Mouse (Mus musculus) intestine, embryonic 15.5 days (tissue): ENCODE data around the gene D16Ertd472e. TPM values are rescaled to one million over a fixed set of nuclear protein-coding genes. Genes with fewer than 3 reads are reported as not detected.

Experiments used
- ATAC-seq: fragments of 200-750 bp; cut with Nextera tagmentation; 2 replicates; pipeline ENCODE4 v1.8.0; 2017; ENCODE audit warnings: moderate TSS enrichment, moderate library complexity
- H3K27ac ChIP-seq: fragments of 300-500 bp; sonication (generic); 2 replicates; pipeline ENCODE4 v1.5.1; 2015; ENCODE audit warnings: mild to moderate bottlenecking, inconsistent platforms
- H3K27me3 ChIP-seq: fragments of 300-500 bp; sonication (generic); replicated peaks from 2 replicates; pipeline ENCODE4 v1.6.1; 2015; ENCODE audit warnings: inconsistent platforms
- H3K36me3 ChIP-seq: fragments of 300-500 bp; sonication (generic); 2 replicates; pipeline ENCODE4 v1.6.1; 2015; ENCODE audit warnings: inconsistent platforms
- H3K4me1 ChIP-seq: fragments of 300-500 bp; sonication (generic); replicated peaks from 2 replicates; pipeline ENCODE4 v1.6.1; 2015; ENCODE audit warnings: inconsistent platforms
- H3K4me2 ChIP-seq: fragments of 300-500 bp; sonication (generic); replicated peaks from 2 replicates; pipeline ENCODE4 v1.6.1; 2015; ENCODE audit warnings: mild to moderate bottlenecking, inconsistent platforms
- H3K4me3 ChIP-seq: fragments of 300-500 bp; sonication (generic); replicated peaks from 2 replicates; pipeline ENCODE4 v1.5.1; 2015; ENCODE audit warnings: inconsistent platforms
- H3K9ac ChIP-seq: fragments of 300-500 bp; sonication (generic); 2 replicates; pipeline ENCODE4 v1.6.1; 2015; ENCODE audit warnings: inconsistent platforms
- H3K9me3 ChIP-seq: fragments of 300-500 bp; sonication (generic); 2 replicates; pipeline ENCODE4 v1.6.1; 2016; ENCODE audit warnings: inconsistent platforms
- WGBS: fragments of 180-500 bp; shearing (Covaris S2); methylation state at CpG from one replicate; pipeline ENCODE4 v1.1.7; 2015; 5-methylcytosine and 5-hydroxymethylcytosine counted together
- polyA plus RNA-seq: library from polyadenylated mRNA; unstranded; fragments of >200 nt; fragmentation: Nextera tagmentation; extraction: Ambion mirVana; gene quantifications from 2 replicates; pipeline ENCODE4 v1.2.1, GENCODE M21; 2015

The D16Ertd472e gene
- polyA plus RNA-seq, 1 experiment from 2014 or later = 7.9 TPM

DNA sequence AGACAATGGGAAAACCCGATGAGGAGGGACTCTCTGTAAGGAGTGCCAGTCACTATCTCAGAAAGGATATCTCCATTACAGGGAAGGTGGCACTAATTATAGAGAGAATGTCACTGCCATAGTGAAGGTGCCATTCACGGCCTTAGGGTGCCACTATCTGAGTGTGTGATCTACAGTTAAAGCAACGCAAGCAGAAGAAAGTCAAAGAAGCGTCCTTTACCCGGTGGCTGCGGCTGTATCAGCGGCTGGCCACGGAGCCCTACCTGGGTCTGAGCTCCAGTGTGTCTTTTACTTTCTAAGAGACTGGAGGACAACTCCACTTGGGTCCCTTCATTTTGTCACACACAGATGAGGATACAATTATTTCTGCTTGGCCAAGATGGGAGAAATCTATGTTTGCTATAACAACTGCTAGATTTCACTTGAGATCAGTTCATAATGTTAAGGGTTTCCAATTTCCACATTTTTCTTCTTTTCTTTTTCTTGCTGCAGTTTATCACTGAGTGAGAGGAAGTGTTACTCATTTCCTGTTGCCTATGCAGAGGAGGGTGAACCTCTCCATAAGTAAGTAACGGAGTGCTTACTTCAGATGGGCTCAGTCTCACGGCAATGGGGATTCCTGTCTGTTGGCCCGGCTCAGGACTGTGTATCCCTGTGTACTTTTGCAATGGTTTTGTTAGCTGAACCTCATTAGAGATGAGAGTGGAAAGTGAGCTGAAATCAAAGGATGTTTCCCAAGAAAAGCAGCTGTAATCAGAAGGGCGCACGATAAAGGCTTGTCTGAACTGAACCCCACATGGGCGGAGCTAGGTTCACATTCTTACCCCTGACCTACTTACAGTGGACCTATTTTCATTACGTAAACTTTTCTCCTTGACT lies 13.2 kb downstream of the D16Ertd472e start:
- Histone ChIP-seq H3K4me1 (no peaks in the 10 kb centered on the region), H3K9ac (no peak overlapping the region), H3K4me2 (no peak overlapping the region), H3K36me3 (no peaks in the 10 kb centered on the region), H3K27me3 (no peaks in the 10 kb centered on the region), H3K27ac (no peak overlapping the region), H3K4me3 (no peak overlapping the region), H3K9me3 (no peaks in the 10 kb centered on the region)
- 85% methylated on average over 15 of the region's 15 CpGs for WGBS
- ATAC-seq = peak; percentile 59; the same call in 1 of the 2 replicates

DNA sequence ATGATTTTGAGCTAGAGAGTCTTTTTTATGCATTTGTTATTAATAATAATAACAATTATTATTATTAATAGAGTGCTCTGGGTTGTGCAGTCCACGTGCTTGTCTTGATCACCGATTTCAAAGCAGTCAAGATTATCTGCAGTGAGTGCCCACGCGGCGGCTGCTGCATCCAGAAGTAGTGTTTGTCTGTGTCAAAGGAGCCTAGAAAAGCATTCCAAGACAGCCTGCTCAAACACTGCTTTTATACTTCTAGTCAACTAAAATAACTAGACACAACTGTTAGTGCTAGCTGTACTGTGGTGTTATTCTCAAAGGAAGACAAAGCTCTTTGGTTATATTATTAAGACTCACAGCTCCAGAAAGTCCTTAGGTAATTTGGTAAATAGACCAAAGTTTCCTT lies 15.9 kb downstream of the D16Ertd472e start:
- no peaks in the 10 kb centered on the region for H3K4me1 ChIP-seq
- H3K27me3 ChIP-seq = no peaks in the 10 kb centered on the region
- WGBS = 83% methylated on average over 5 of the region's 5 CpGs
- ATAC-seq = no peak
- no peak overlapping the region for H3K4me2 ChIP-seq
- H3K27ac ChIP-seq = no peak overlapping the region
- H3K9ac ChIP-seq = no peak overlapping the region
- H3K36me3 ChIP-seq = no peaks in the 10 kb centered on the region
- no peak overlapping the region for H3K4me3 ChIP-seq
- no peaks in the 10 kb centered on the region for H3K9me3 ChIP-seq

DNA sequence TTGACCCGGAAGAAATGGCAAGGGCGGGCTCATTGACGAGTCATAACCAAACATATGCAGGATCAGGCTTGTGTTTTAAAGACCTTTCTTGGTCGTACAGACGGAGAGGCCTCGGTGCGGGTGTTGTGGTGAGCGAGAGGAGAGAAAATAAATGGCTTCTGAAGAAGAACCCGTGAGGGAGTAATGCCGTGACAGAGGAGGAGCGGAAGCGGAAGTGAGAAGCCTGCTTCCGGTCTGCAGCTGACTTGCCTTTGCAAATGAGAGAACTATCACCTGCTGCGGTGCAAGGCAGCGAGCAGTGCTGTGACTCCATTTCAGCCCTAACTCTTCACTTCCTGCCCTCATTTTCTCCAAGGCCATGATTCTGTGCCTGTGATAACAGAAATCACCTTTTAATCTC lies 16.4 kb downstream of the D16Ertd472e start:
- WGBS = 85% methylated on average over 15 of the region's 15 CpGs

DNA sequence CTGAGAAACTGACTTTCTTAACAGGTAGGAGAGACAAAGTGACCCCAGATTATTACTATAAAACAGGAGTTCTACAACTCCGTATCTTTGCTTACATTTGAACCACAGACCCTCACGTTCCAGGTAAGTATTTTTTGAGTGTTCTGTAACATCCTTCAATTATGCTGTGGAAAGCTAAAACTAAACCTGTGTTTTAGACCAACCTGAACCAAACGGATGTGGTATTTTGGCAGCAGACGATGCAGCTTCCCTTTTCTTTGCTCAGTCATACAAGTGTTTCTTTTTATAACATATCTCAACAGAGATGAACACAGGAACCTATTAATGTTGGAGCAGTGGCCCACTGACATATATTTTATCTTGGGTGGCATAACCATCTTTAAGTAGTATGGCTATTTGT lies 18.9 kb downstream of the D16Ertd472e start:
- no peaks in the 10 kb centered on the region for H3K27me3 ChIP-seq
- no peak for ATAC-seq
- WGBS = 89% methylated on average over 4 of the region's 4 CpGs
- no peaks in the 10 kb centered on the region for H3K4me1 ChIP-seq
- H3K9me3 ChIP-seq = no peaks in the 10 kb centered on the region
- H3K36me3 ChIP-seq = no peaks in the 10 kb centered on the region
- H3K4me2 ChIP-seq = no peak overlapping the region
- H3K9ac ChIP-seq = no peak overlapping the region
- H3K4me3 ChIP-seq = no peak overlapping the region
- no peak overlapping the region for H3K27ac ChIP-seq

More for the DNA sequence above, 16.4 kb downstream of the D16Ertd472e start:
- H3K9ac ChIP-seq = no peak overlapping the region
- no peaks in the 10 kb centered on the region for H3K9me3 ChIP-seq
- H3K4me1 ChIP-seq = no peaks in the 10 kb centered on the region
- ATAC-seq = no peak
- no peaks in the 10 kb centered on the region for H3K36me3 ChIP-seq
- H3K4me3 ChIP-seq = no peak overlapping the region
- no peaks in the 10 kb centered on the region for H3K27me3 ChIP-seq
- no peak overlapping the region for H3K4me2 ChIP-seq
- no peak overlapping the region for H3K27ac ChIP-seq

DNA sequence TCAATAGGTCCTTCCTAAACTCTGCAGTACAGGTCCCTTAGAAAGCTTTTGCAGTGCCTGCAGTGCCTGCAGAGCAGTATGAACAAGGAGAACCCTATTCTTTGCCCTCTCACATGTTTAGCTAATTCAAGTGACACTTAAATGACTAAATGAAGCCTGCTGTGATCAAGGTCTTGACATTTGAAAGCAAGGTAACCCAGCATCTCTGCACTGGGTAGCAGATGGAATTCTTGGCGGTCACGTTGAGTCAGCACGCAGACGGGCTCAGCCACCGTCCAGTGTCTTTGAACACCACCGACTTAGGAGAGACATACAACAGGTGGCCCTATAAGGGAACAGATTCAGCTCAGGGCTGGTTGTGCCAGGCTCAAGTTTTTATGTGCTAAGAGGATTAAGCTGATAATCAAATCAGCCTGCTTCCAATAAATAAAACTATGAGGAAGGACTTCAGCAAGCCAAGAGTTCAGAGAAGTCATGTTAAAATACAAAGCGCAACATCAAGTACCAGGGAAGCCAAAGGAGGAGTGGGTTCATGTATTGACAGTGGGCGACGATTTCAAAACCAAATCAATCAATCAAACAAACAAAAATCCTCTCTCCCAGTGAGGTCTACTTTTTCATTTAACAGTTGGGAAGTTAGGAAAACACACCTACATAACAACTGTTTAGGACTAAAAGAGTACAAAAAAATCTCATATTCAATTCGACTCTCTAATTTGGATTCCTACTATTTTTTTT lies 21.4 kb downstream of the D16Ertd472e start:
- no peak for ATAC-seq
- 90% methylated on average over 10 of the region's 10 CpGs for WGBS
- H3K4me2 ChIP-seq = no peak overlapping the region
- H3K9me3 ChIP-seq = no peaks in the 10 kb centered on the region
- H3K4me3 ChIP-seq = no peak overlapping the region
- no peaks in the 10 kb centered on the region for H3K27me3 ChIP-seq
- no peaks in the 10 kb centered on the region for H3K4me1 ChIP-seq
- no peak overlapping the region for H3K27ac ChIP-seq
- H3K9ac ChIP-seq = no peak overlapping the region
- H3K36me3 ChIP-seq = no peaks in the 10 kb centered on the region

DNA sequence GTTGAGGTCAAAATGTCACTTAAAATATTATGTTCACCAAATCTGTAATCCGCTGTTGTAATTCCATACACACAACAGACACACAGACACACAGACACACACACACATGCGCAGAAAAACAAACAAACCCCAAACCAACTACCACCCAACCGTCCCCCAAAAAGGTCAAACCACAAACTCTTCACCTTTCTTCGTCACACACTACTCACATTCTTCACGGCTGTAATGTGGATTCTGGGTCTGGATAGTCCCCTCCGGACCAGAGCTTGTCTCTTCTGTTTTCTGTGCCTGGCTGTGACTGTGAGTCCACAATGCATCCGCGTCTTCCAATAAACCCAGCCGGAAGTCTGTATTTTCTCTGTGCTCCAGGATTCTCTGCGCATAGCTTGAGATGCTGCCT lies 29.1 kb downstream of the D16Ertd472e start:
- no peaks in the 10 kb centered on the region for H3K4me1 ChIP-seq
- H3K9me3 ChIP-seq = no peaks in the 10 kb centered on the region
- H3K36me3 ChIP-seq = no peaks in the 10 kb centered on the region
- WGBS = 97% methylated on average over 10 of the region's 10 CpGs
- no peak overlapping the region for H3K4me3 ChIP-seq
- no peak overlapping the region for H3K9ac ChIP-seq
- no peak overlapping the region for H3K27ac ChIP-seq
- ATAC-seq = no peak
- H3K4me2 ChIP-seq = no peak overlapping the region
- no peaks in the 10 kb centered on the region for H3K27me3 ChIP-seq

DNA sequence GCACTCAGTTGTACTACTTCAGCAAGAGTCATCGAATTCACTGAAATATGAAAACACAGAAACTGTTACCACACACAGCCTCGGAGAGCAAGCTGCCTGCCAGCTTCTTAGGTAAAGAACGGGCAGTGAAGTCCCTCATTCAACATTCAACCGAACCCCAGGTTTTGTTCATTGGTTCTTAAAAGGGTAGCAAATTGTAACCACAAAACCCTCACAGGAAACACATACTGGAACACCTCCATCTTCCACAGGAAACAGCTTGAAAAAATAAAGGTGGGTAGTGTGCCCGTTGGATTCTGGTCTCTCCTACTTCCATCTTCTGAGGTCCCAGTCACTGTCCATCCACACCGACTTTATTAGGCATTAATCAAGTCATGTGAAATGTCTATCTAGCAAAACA lies 30.0 kb downstream of the D16Ertd472e start:
- Histone ChIP-seq H3K27me3 (no peaks in the 10 kb centered on the region), H3K4me2 (no peak overlapping the region), H3K4me1 (no peaks in the 10 kb centered on the region), H3K4me3 (no peak overlapping the region), H3K9ac (no peak overlapping the region), H3K9me3 (no peaks in the 10 kb centered on the region), H3K36me3 (no peaks in the 10 kb centered on the region), H3K27ac (no peak overlapping the region)
- WGBS = 91% methylated on average over 6 of the region's 6 CpGs
- no peak for ATAC-seq

DNA sequence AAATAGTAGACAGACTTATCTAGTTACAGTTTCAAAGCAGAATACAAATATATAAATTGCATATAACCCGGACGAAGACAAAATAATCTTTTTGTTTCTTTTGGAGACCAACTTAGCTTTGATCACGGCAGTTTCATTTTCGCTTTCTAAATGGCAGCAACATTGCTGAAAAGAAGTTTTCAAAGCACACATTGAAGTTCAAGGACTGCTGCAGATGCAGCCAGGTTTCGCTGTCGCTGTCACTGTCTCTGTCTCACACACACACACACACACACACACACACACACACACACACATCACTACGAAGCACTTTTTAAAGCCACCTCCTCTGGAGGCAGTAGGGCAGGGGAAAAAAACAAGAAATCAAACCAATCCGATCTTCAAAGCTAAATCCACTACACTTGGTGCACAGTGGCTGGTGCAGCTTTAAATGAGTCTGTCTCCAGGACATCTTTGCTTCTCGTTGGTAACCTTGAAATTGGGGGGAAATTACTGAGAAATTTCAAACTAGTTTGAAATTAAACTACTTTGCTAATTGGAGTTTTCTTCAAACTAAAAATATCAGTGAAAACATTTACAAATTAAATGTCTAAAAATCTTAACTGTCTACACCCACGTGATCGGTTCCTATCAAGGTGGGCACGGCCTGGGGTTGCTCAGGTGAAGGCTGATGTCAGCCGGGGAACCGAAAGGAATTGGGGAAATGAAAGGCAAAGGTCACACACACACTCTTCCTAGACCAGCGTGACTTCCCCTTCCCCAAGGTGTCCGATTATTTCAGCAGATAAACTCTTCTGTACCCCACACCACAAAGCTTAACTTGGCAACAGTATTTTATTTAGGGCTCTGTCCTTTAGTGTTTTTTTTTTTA lies 35.9 kb downstream of the D16Ertd472e start:
- Histone ChIP-seq H3K27me3 (no peaks in the 10 kb centered on the region), H3K4me2 (no peak overlapping the region), H3K4me1 (no peaks in the 10 kb centered on the region), H3K27ac (no peak overlapping the region), H3K9ac (no peak overlapping the region), H3K4me3 (no peak overlapping the region), H3K9me3 (no peaks in the 10 kb centered on the region), H3K36me3 (no peaks in the 10 kb centered on the region)
- 82% methylated on average over 16 of the region's 16 CpGs for WGBS
- no peak for ATAC-seq

DNA sequence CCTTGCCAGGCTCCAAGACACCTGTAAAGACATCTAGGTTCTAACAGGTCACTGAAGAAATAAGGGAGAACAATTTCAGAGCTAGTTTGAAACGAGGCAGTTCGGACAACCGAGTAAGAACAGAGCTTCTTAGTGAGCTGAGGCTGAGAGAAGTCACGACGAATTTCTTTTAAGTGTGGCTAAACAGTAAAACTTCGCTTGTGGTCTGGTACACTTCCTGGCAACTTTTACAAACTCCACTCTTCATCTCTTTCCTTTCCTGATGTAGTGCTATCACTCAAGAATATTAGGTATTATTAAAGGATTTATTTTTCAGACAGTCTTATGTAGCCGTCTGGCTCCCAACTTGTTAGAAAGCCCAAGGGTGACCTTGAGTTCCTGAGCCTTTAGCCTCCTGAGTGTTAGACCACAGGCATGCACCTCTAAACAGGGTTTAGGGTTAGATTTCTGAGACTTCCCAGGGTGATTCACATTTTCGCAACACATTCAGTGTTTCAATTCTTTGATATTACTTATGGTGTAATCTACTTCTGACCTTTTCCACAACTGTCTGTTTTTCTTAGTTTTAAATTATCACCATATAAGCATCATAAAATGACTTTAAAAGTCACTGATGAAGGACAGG lies 38.6 kb downstream of the D16Ertd472e start:
- Histone ChIP-seq H3K27ac (no peak overlapping the region), H3K4me3 (no peak overlapping the region)
- WGBS = 80% methylated on average over 8 of the region's 8 CpGs

DNA sequence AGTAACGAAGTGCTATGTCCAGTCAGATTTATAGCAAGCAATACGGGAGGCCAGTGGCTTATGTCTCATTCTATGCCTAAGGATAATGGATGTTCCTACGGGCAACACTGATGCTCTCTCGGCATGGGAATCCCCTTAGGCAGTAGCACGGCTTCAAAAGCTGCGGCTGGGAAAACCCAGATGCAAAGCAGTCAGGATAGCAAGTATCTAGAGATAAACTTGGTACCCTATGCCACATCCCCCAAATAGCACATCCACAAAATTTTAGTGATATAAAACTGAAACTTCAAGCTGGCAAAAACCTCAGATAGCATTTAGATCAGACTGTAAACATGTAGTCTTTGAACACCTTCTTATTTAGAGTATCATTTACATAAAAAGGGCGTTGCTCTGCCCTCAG lies 39.2 kb downstream of the D16Ertd472e start:
- no peak for ATAC-seq
- 74% methylated on average over 7 of the region's 7 CpGs for WGBS

More for the DNA sequence above, 38.6 kb downstream of the D16Ertd472e start:
- H3K4me1 ChIP-seq = no peaks in the 10 kb centered on the region
- no peaks in the 10 kb centered on the region for H3K9me3 ChIP-seq
- no peak for ATAC-seq
- H3K27me3 ChIP-seq = no peaks in the 10 kb centered on the region
- H3K4me2 ChIP-seq = no peak overlapping the region
- H3K9ac ChIP-seq = no peak overlapping the region
- no peaks in the 10 kb centered on the region for H3K36me3 ChIP-seq

DNA sequence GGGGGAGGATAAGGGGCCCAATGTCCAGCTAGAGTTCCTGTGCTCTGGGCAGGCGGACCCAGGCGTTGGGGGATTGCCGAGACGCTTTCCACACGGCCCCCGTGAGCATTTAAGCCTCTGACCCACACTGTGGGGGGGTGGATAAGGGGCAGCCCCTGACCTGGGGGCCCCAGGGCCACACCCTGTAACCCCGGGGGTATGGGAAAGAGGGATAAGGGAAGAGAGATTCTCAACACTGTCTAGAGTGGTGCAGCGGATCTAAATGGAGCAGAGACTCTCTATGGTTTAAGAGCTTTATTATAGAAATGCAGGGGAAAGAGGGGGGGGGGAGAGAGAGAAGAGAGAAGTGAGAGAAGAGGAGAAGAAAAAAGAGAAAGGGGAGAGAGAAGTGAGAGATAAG lies 42.0 kb downstream of the D16Ertd472e start:
- Histone ChIP-seq H3K4me3 (no peak overlapping the region), H3K27ac (no peak overlapping the region), H3K4me1 (no peaks in the 10 kb centered on the region), H3K27me3 (no peaks in the 10 kb centered on the region), H3K4me2 (no peak overlapping the region), H3K9me3 (no peaks in the 10 kb centered on the region), H3K9ac (no peak overlapping the region), H3K36me3 (no peaks in the 10 kb centered on the region)
- 54% methylated on average over 8 of the region's 8 CpGs for WGBS
- ATAC-seq = no peak

More for the DNA sequence above, 39.2 kb downstream of the D16Ertd472e start:
- no peaks in the 10 kb centered on the region for H3K9me3 ChIP-seq
- H3K9ac ChIP-seq = no peak overlapping the region
- no peak overlapping the region for H3K4me3 ChIP-seq
- no peak overlapping the region for H3K4me2 ChIP-seq
- H3K36me3 ChIP-seq = no peaks in the 10 kb centered on the region
- H3K27ac ChIP-seq = no peak overlapping the region
- no peaks in the 10 kb centered on the region for H3K4me1 ChIP-seq
- H3K27me3 ChIP-seq = no peaks in the 10 kb centered on the region
